Mouse (Mus musculus) midbrain, embryonic 11.5 days (tissue): ENCODE measurements around the gene Kcp. TPM values are rescaled to one million over a fixed set of nuclear protein-coding genes. Genes with fewer than 3 reads are reported as not detected.

Experiments
- ATAC-seq: fragments of 200-750 bp; cut with Nextera tagmentation; 2 replicates; pipeline ENCODE4 v1.8.0; 2017; ENCODE audit warnings: moderate TSS enrichment, moderate library complexity; ENCODE audit not compliant: low FRiP score
- DNase-seq: peaks from one replicate; pipeline ENCODE4 v3.0.0; 2015; ENCODE audit warnings: low spot score; ENCODE audit errors: missing footprints
- H3K27ac ChIP-seq: fragments of 300-500 bp; sonication (generic); 2 replicates; pipeline ENCODE4 v1.5.1; 2014; ENCODE audit warnings: low read depth, low read length
- H3K27me3 ChIP-seq: fragments of 300-500 bp; sonication (generic); 2 replicates; pipeline ENCODE4 v1.6.1; 2014; ENCODE audit warnings: mild to moderate bottlenecking, low read length, moderate library complexity, mixed read lengths; ENCODE audit not compliant: control insufficient read depth, insufficient read depth
- H3K36me3 ChIP-seq: fragments of 300-500 bp; sonication (generic); 2 replicates; pipeline ENCODE4 v1.6.1; 2014; ENCODE audit warnings: mild to moderate bottlenecking, low read length, moderate library complexity, mixed read lengths; ENCODE audit not compliant: control insufficient read depth, insufficient read depth
- H3K4me1 ChIP-seq: fragments of 300-500 bp; sonication (generic); 2 replicates; pipeline ENCODE4 v1.6.1; 2014; ENCODE audit warnings: low read length; ENCODE audit not compliant: control insufficient read depth, insufficient read depth
- H3K4me2 ChIP-seq: fragments of 300-500 bp; sonication (generic); 2 replicates; pipeline ENCODE4 v1.6.1; 2014; ENCODE audit warnings: mild to moderate bottlenecking, moderate library complexity
- H3K4me3 ChIP-seq: fragments of 300-500 bp; sonication (generic); 2 replicates; pipeline ENCODE4 v1.5.1; 2014; ENCODE audit warnings: low read depth, low read length
- H3K9ac ChIP-seq: fragments of 300-500 bp; sonication (generic); 2 replicates; pipeline ENCODE4 v1.6.1; 2014; ENCODE audit warnings: low read length
- H3K9me3 ChIP-seq: fragments of 300-500 bp; sonication (generic); 2 replicates; pipeline ENCODE4 v1.6.1; 2016; ENCODE audit warnings: low read length; ENCODE audit not compliant: control insufficient read depth
- WGBS: fragments of 180-500 bp; shearing (Covaris S2); extraction: QIAGEN DNeasy Blood & Tissue Kit; methylation state at CpG from one replicate; pipeline ENCODE4 v1.1.7; 2014; 5-methylcytosine and 5-hydroxymethylcytosine counted together
- polyA plus RNA-seq: library from polyadenylated mRNA; unstranded; fragments of >200 nt; fragmentation: Nextera tagmentation; extraction: Ambion mirVana; gene quantifications from 2 replicates; pipeline ENCODE4 v1.2.1, GENCODE M21; 2014

Kcp gene
- polyA plus RNA-seq, 1 experiment from 2014 or later = 5.6 TPM

GRCm38 (mm10) chr6:29426331-29426730, 81.4 kb downstream of the Kcp start:
- H3K27ac ChIP-seq = no peak overlapping the region
- no peaks in the 10 kb centered on the region for H3K4me1 ChIP-seq
- H3K9me3 ChIP-seq = no peaks in the 10 kb centered on the region
- 83% methylated on average over 6 of the region's 6 CpGs for WGBS
- no peak for DNase-seq
- H3K4me3 ChIP-seq = no peak overlapping the region
- H3K36me3 ChIP-seq = no peaks in the 10 kb centered on the region
- H3K27me3 ChIP-seq = no peaks in the 10 kb centered on the region; the same call in 1 of the 2 replicates
- H3K9ac ChIP-seq = no peak overlapping the region
- no peak for ATAC-seq
- H3K4me2 ChIP-seq = no peak overlapping the region

- Histone ChIP-seq H3K27ac (no peak overlapping the region), H3K9ac (no peak overlapping the region), H3K4me3 (no peak overlapping the region), H3K36me3 (no peaks in the 10 kb centered on the region), H3K4me2 (no peak overlapping the region), H3K27me3 (no peaks in the 10 kb centered on the region), H3K9me3 (no peaks in the 10 kb centered on the region), H3K4me1 (no peaks in the 10 kb centered on the region)
- 77% methylated on average over 8 of the region's 8 CpGs for WGBS
- ATAC-seq (no peak), DNase-seq (no peak)
Measured at GRCm38 (mm10) chr6:29425118-29425517, 82.6 kb downstream of the Kcp start.

Other genes starting within 250 kb of the Kcp start
- gene Hilpda, start 235.5 kb downstream of the Kcp start, polyA plus RNA-seq = 30.1 and 30.5 TPM in 2 replicates
- gene Fam71f2, start 228.4 kb downstream of the Kcp start, polyA plus RNA-seq = 0.41 and 0.79 TPM in 2 replicates
- not detected in 2 replicates for gene Fam71f1, start 188.8 kb downstream of the Kcp start, polyA plus RNA-seq
- gene Calu, start 159.9 kb downstream of the Kcp start, polyA plus RNA-seq = 265 and 278 TPM in 2 replicates
- 0.19 and 0.25 TPM in 2 replicates for gene Opn1sw, start 119.5 kb downstream of the Kcp start, polyA plus RNA-seq
- gene Ccdc136, start 111.6 kb downstream of the Kcp start, polyA plus RNA-seq = 20.5 and 22.4 TPM in 2 replicates
- gene Flnc, start 74.7 kb downstream of the Kcp start, polyA plus RNA-seq = 1.8 and 2.5 TPM in 2 replicates
- gene Atp6v1f, start 40.2 kb downstream of the Kcp start, polyA plus RNA-seq = 178 and 199 TPM in 2 replicates
- 0.20 and 0.25 TPM in 2 replicates for gene Atp6v1fnb, start 36.5 kb downstream of the Kcp start, polyA plus RNA-seq
- 1.2 and 1.6 TPM in 2 replicates for gene Irf5, start 18.7 kb upstream of the Kcp start, polyA plus RNA-seq
- gene Tnpo3, start 101.9 kb upstream of the Kcp start, polyA plus RNA-seq = 120 and 127 TPM in 2 replicates
- 4.9 and 6.8 TPM in 2 replicates for gene Tspan33, start 186.3 kb upstream of the Kcp start, polyA plus RNA-seq
- gene Smo, start 227.6 kb upstream of the Kcp start, polyA plus RNA-seq = 38.6 and 44.5 TPM in 2 replicates